Mouse (Mus musculus) layer of hippocampus, postnatal 10 days (tissue): ENCODE measurements around the gene Dr1. TPM values are rescaled to one million over a fixed set of nuclear protein-coding genes. Genes with fewer than 3 reads are reported as not detected.
"Not testable (repeated sequence)": the region's sequence is repeated elsewhere in the genome, so short reads cannot be mapped to it uniquely, and the experiment has no call there.

Experiments used
- DNase-seq, 2 experiments: peaks; one replicate each; pipeline ENCODE4 v3.0.0; 2021; ENCODE audit warnings: low spot score in 2 of 2
- long read RNA-seq: library from polyadenylated mRNA; stranded (forward); transcript quantifications from one replicate; pipeline ENCODE4 v2.0.0, GENCODE M21; 2023
- total RNA-seq, 2 experiments: library from RNA; stranded (reverse); gene quantifications; 2 replicates each; pipeline ENCODE4 v1.2.3; 2021

The Dr1 gene
- 10 to 100 TPM; 50.9 to 54.1 TPM for total RNA-seq
- long read RNA-seq, transcript Dr1-201 (3 exons, 3,085 nt), result major isoform, 37 of 41 reads
- long read RNA-seq, partial matches to known transcripts, result 1 of 41 reads
- long read RNA-seq, other reads (novel, unspliced or antisense), result 3 of 41 reads

GRCm38 (mm10) chr5:108268127-108269062 lies at the start of gene Dr1:
TSS of gene Dr1 (plus strand) at chr5:108268897.
- peak; percentile 78 to 88 for DNase-seq

- no peak for DNase-seq
These were observed 44.6 kb upstream of the Dr1 start for GRCm38 (mm10) chr5:108224077-108224476.

- DNase-seq, result no peak
These were observed 42.5 kb upstream of the Dr1 start for GRCm38 (mm10) chr5:108226159-108226558.

- DNase-seq, result no peak
These were observed 22.4 kb upstream of the Dr1 start for GRCm38 (mm10) chr5:108246314-108246765.

- no peak for DNase-seq
These were observed 18.7 kb upstream of the Dr1 start for GRCm38 (mm10) chr5:108250033-108250432.

GRCm38 (mm10) chr5:108255259-108255658 lies 13.4 kb upstream of the Dr1 start:
- no peak for DNase-seq

GRCm38 (mm10) chr5:108262722-108263121 lies 6.0 kb upstream of the Dr1 start:
- DNase-seq, result peak; percentile 57 to 66

GRCm38 (mm10) chr5:108263785-108264184 lies 4.9 kb upstream of the Dr1 start:
- not testable (repeated sequence) for DNase-seq

- DNase-seq, result no peak
These were observed 1.7 kb upstream of the Dr1 start for GRCm38 (mm10) chr5:108266990-108267389.

GRCm38 (mm10) chr5:108269063-108269810 lies 540 bp downstream of the Dr1 start:
- no peak for DNase-seq

GRCm38 (mm10) chr5:108269811-108270151 lies 1.1 kb downstream of the Dr1 start:
- DNase-seq, result no peak

- no peak for DNase-seq
These were observed 1.7 kb downstream of the Dr1 start for GRCm38 (mm10) chr5:108270415-108270814.

GRCm38 (mm10) chr5:108271345-108271744 lies 2.6 kb downstream of the Dr1 start:
- DNase-seq, result not testable (repeated sequence)

- no peak for DNase-seq
These were observed 18.3 kb downstream of the Dr1 start for GRCm38 (mm10) chr5:108286957-108287356.

- no peak for DNase-seq
These were observed 32.9 kb downstream of the Dr1 start for GRCm38 (mm10) chr5:108301567-108301966.

GRCm38 (mm10) chr5:108312224-108313064 lies 43.7 kb downstream of the Dr1 start, which contains the start of gene Pigg:
TSS of gene Pigg (plus strand) at chr5:108312609.
- peak; percentile 93 to 94 for DNase-seq

- DNase-seq, result no peak
These were observed 44.6 kb downstream of the Dr1 start for GRCm38 (mm10) chr5:108313065-108313860.
